Mouse (Mus musculus) lung, adult 2 months (tissue): ENCODE measurements around the gene Asic5.
A peak's percentile ranks its signal among the peaks of the same experiment; 100 is the strongest.

Experiments
- CTCF ChIP-seq: fragments of 200-500 bp; IDR thresholded peaks from 2 replicates; pipeline ENCODE4 v1.5.1; 2011; ENCODE audit warnings: mild to moderate bottlenecking, low read length, control low read depth; ENCODE audit not compliant: insufficient read depth
- POLR2A ChIP-seq: fragments of 200-500 bp; IDR thresholded peaks from 2 replicates; pipeline ENCODE4 v1.6.1; 2011; ENCODE audit warnings: low read depth, mild to moderate bottlenecking, control low read depth, low read length, borderline replicate concordance; ENCODE audit errors: extremely low read depth

- peak; percentile 73 for TF ChIP-seq CTCF
- no peak for TF ChIP-seq POLR2A
Measured at GRCm38 (mm10) chr3:82047100-82047753, 65.1 kb downstream of the Asic5 start.
